Mouse (Mus musculus): Measurements from ENCODE around the gene Marveld2.

GRCm38 (mm10) chr13:100607756-100608155 lies 9.0 kb downstream of the Marveld2 start:
- TF ChIP-seq POLR2A (IDR thresholded peaks at IDR 0.05; ENCODE audit: borderline replicate concordance, extremely low read depth, low read depth, low read length) (no peak), CTCF (IDR thresholded peaks at IDR 0.05; ENCODE audit: insufficient read depth, low read length) (peak; percentile 11; the same call in 1 of the 2 replicates)
